8 mouse cellular contexts compared by ENCODE assay signal in the genomic region with DNA sequence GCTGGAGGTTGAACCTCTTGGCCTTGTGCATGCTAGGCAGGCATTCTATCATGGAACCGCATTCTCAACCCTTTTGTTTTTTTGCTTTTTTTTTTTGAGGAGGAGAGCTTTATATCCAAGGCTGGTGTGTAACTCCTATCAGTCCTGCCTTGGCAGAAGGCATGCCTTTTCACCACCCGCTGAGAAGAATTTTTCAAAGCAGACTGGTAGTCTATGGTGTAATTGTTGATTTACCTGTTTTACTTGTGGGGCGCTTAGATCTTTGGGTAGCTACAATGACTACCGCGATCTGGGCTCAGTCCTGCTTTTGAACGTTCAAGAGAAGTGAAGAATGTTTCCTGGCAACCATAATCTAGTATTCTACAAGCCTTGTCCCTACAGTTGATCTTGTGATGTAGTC. TPM values are rescaled to one million over a fixed set of nuclear protein-coding genes. Genes with fewer than 3 reads are reported as not detected.
DNase-seq lines count a peak whose midpoint lies in the region; ATAC-seq lines count a peak whose summit lies in the region.

No protein-coding gene starts in this region.

- peak overlapping the region; percentile 98 for H3K4me3 ChIP-seq in heart, embryonic 15.5 days
- peak overlapping the region; percentile 94 for H3K4me3 ChIP-seq in hindbrain, embryonic 16.5 days (ENCODE audit: low read length)
- H3K4me3 ChIP-seq in midbrain, embryonic 16.5 days (ENCODE audit: low read depth, low read length): peak overlapping the region; percentile 97

- 57% methylated on average over 6 of the region's 6 CpGs for WGBS in heart, embryonic 15.5 days
- WGBS in hindbrain, embryonic 16.5 days: 57% methylated on average over 6 of the region's 6 CpGs
- 65% methylated on average over 6 of the region's 6 CpGs for WGBS in midbrain, embryonic 16.5 days

- peak overlapping the region; percentile 87 for H3K4me2 ChIP-seq in heart, embryonic 15.5 days
- peak overlapping the region; percentile 67 for H3K4me2 ChIP-seq in hindbrain, embryonic 16.5 days (ENCODE audit: low read length)
- peak overlapping the region; percentile 92 for H3K4me2 ChIP-seq in midbrain, embryonic 16.5 days (ENCODE audit: low read length)

- intact Hi-C loops in heart, postnatal 10 days (cut with DNase I): loop anchor here (5.0 kb wide), 1 partner anchor 92 kb away; the partner anchor contains the start of gene Tmem42

- H3K27me3 ChIP-seq in heart, embryonic 15.5 days: no peaks in the 10 kb centered on the region
- H3K27me3 ChIP-seq in hindbrain, embryonic 16.5 days (replicated peaks; ENCODE audit: control insufficient read depth, insufficient read depth, low read length): no peaks in the 10 kb centered on the region
- no peaks in the 10 kb centered on the region for H3K27me3 ChIP-seq in midbrain, embryonic 16.5 days (ENCODE audit: control insufficient read depth, insufficient read depth, low read depth, low read length)

- DNase-seq in heart, postnatal 10 days: no peak
- DNase-seq in c-Kit-positive CD71-positive TER-119-negative erythroid progenitor cells, embryonic 14.5 days (ENCODE audit: low read depth): peak; percentile 11
- no peak for DNase-seq in right cerebral cortex, adult 18-20 months
- DNase-seq in urinary bladder, adult 2 months (ENCODE audit: low spot score): no peak
- DNase-seq in thymus, postnatal 14 days: no peak

- H3K9ac ChIP-seq in heart, embryonic 15.5 days: peak overlapping the region; percentile 91
- peak overlapping the region; percentile 98 for H3K9ac ChIP-seq in hindbrain, embryonic 16.5 days (ENCODE audit: low read depth, low read length)
- H3K9ac ChIP-seq in midbrain, embryonic 16.5 days (ENCODE audit: low read depth, low read length): peak overlapping the region; percentile 96

- H3K4me1 ChIP-seq in heart, embryonic 15.5 days (replicated peaks): peaks cover 17% of the 10 kb centered on the region
- H3K4me1 ChIP-seq in hindbrain, embryonic 16.5 days (ENCODE audit: control insufficient read depth, insufficient read depth, low read depth, low read length): peaks cover 18% of the 10 kb centered on the region
- H3K4me1 ChIP-seq in midbrain, embryonic 16.5 days (ENCODE audit: control insufficient read depth, insufficient read depth, low read length): peaks cover 20% of the 10 kb centered on the region

- H3K27ac ChIP-seq in heart, embryonic 15.5 days: peak overlapping the region; percentile 96
- H3K27ac ChIP-seq in hindbrain, embryonic 16.5 days (ENCODE audit: low read depth, low read length): peak overlapping the region; percentile 93
- peak overlapping the region; percentile 95 for H3K27ac ChIP-seq in midbrain, embryonic 16.5 days (ENCODE audit: low read length)

- ATAC-seq in heart, embryonic 15.5 days (replicated peaks; ENCODE audit: insufficient number of reproducible peaks, insufficient read depth, low FRiP score, low read depth): no peak
- ATAC-seq in hindbrain, embryonic 16.5 days: no peak
- no peak for ATAC-seq in midbrain, embryonic 16.5 days

- no peaks in the 10 kb centered on the region for H3K9me3 ChIP-seq in heart, embryonic 15.5 days (replicated peaks)
- H3K9me3 ChIP-seq in hindbrain, embryonic 16.5 days (ENCODE audit: control insufficient read depth, low read length): no peaks in the 10 kb centered on the region
- no peaks in the 10 kb centered on the region for H3K9me3 ChIP-seq in midbrain, embryonic 16.5 days (replicated peaks; ENCODE audit: control insufficient read depth, low read length, poor library complexity, severe bottlenecking)

- H3K36me3 ChIP-seq in heart, embryonic 15.5 days: peaks cover 10% of the 10 kb centered on the region
- peaks cover 6% of the 10 kb centered on the region for H3K36me3 ChIP-seq in hindbrain, embryonic 16.5 days (ENCODE audit: control insufficient read depth, insufficient read depth, low read length)
- peaks cover 2% of the 10 kb centered on the region; the same call in 1 of the 2 replicates for H3K36me3 ChIP-seq in midbrain, embryonic 16.5 days (ENCODE audit: control insufficient read depth, insufficient read depth, low read length)

RNA-seq across cellular contexts. Expression of gene Exosc7, which starts 0.9 kb away (rescaled TPM):
- 63.9 and 76.4 TPM in 2 replicates for polyA plus RNA-seq in heart, embryonic 15.5 days (2015; fragmentation: Nextera tagmentation; extraction: Ambion mirVana)
- 10 to 100 TPM; 23.0 to 29.2 TPM for total RNA-seq in heart, postnatal 10 days (2021)
- 76.3 and 78.2 TPM in 2 replicates for polyA plus RNA-seq in hindbrain, embryonic 16.5 days (2015; fragmentation: Nextera tagmentation; extraction: Ambion mirVana)
- polyA plus RNA-seq in midbrain, embryonic 16.5 days (2015; fragmentation: Nextera tagmentation; extraction: Ambion mirVana): 71.4 and 73.1 TPM in 2 replicates
- polyA plus RNA-seq in urinary bladder, adult 2 months (2012; rRNA removed): 72.3 and 101 TPM in 2 replicates

RNA-seq across cellular contexts. Expression of gene Zdhhc3, which starts 0.9 kb away (rescaled TPM):
- 44.2 and 52.7 TPM in 2 replicates for polyA plus RNA-seq in heart, embryonic 15.5 days (2015; fragmentation: Nextera tagmentation; extraction: Ambion mirVana)
- total RNA-seq in heart, postnatal 10 days (2021): 10 to 100 TPM; 50.7 to 53.5 TPM
- 88.7 and 92.7 TPM in 2 replicates for polyA plus RNA-seq in hindbrain, embryonic 16.5 days (2015; fragmentation: Nextera tagmentation; extraction: Ambion mirVana)
- polyA plus RNA-seq in midbrain, embryonic 16.5 days (2015; fragmentation: Nextera tagmentation; extraction: Ambion mirVana): 83.8 and 84.9 TPM in 2 replicates
- polyA plus RNA-seq in urinary bladder, adult 2 months (2012; rRNA removed): 55.8 and 62.5 TPM in 2 replicates

RNA-seq across cellular contexts. Expression of gene Clec3b, which starts 36.8 kb away (rescaled TPM):
- 1.5 and 2.9 TPM in 2 replicates for polyA plus RNA-seq in heart, embryonic 15.5 days (2015; fragmentation: Nextera tagmentation; extraction: Ambion mirVana)
- 10 to 100 TPM; 69.1 to 72.0 TPM for total RNA-seq in heart, postnatal 10 days (2021)
- 4.2 and 4.5 TPM in 2 replicates for polyA plus RNA-seq in hindbrain, embryonic 16.5 days (2015; fragmentation: Nextera tagmentation; extraction: Ambion mirVana)
- polyA plus RNA-seq in midbrain, embryonic 16.5 days (2015; fragmentation: Nextera tagmentation; extraction: Ambion mirVana): 2.2 and 3.6 TPM in 2 replicates
- polyA plus RNA-seq in urinary bladder, adult 2 months (2012; rRNA removed): 707 and 739 TPM in 2 replicates

Comparison
In these comparisons a context has a peak if more than half of its experiments do, and no peak if none do; other contexts are left out.
1. RNA of gene Clec3b, which starts 36.8 kb away (polyA plus RNA-seq): 707 to 739 TPM in urinary bladder, adult 2 months; 4.2 to 4.5 TPM in hindbrain, embryonic 16.5 days, 2.2 to 3.6 TPM in midbrain, embryonic 16.5 days and 1.5 to 2.9 TPM in heart, embryonic 15.5 days; every median in the first group is over 100 times any median in the second.
2. Peak in every context shown above with its lines, with median percentiles within 50 percentile points of each other: H3K27ac ChIP-seq, H3K4me2 ChIP-seq, H3K4me3 ChIP-seq and H3K9ac ChIP-seq.